Mouse (Mus musculus): Measurements from ENCODE around the gene Acox1.
A peak's percentile ranks its signal among the peaks of the same experiment; 100 is the strongest.

Acox1 gene

GRCm38 (mm10) chr11:116163002-116163401 is 35.8 kb downstream of the Acox1 start:
- DNase-seq = no peak

GRCm38 (mm10) chr11:116162146-116162545 is 36.7 kb downstream of the Acox1 start:
- DNase-seq = no peak

- no peak for DNase-seq
Measured at GRCm38 (mm10) chr11:116161312-116161711, 37.5 kb downstream of the Acox1 start.

- no peak for DNase-seq
Measured at GRCm38 (mm10) chr11:116150960-116151359, 47.9 kb downstream of the Acox1 start.

- no peak for DNase-seq
Measured at GRCm38 (mm10) chr11:116149341-116149740, 49.5 kb downstream of the Acox1 start.

GRCm38 (mm10) chr11:116148761-116149221 is 50.1 kb downstream of the Acox1 start:
- DNase-seq = no peak

- no peak for DNase-seq
Measured at GRCm38 (mm10) chr11:116146294-116146985, 52.4 kb downstream of the Acox1 start.

- no peak for DNase-seq
Measured at GRCm38 (mm10) chr11:116145481-116146293, 53.2 kb downstream of the Acox1 start.

GRCm38 (mm10) chr11:116143468-116143867 is 55.4 kb downstream of the Acox1 start:
- DNase-seq = no peak

GRCm38 (mm10) chr11:116142211-116142991 is 56.4 kb downstream of the Acox1 start:
- DNase-seq = no peak

GRCm38 (mm10) chr11:116138468-116139138 is 60.2 kb downstream of the Acox1 start, which contains the start of gene Mrpl38:
TSS of gene Mrpl38 (minus strand) at chr11:116138868.
- peak; percentile 76 to 79 for DNase-seq

GRCm38 (mm10) chr11:116138096-116138467 is 60.8 kb downstream of the Acox1 start:
- no peak for DNase-seq

GRCm38 (mm10) chr11:116134171-116134570 is 64.7 kb downstream of the Acox1 start:
- no peak for DNase-seq

GRCm38 (mm10) chr11:116133497-116133896 is 65.3 kb downstream of the Acox1 start:
- no peak for DNase-seq

- DNase-seq = peak in 1 of 2 experiments; percentile 32
Measured at GRCm38 (mm10) chr11:116132366-116133333, 66.2 kb downstream of the Acox1 start.

GRCm38 (mm10) chr11:116131349-116132170 is 67.3 kb downstream of the Acox1 start:
- DNase-seq = no peak

- DNase-seq = peak; percentile 83 to 87
Measured at GRCm38 (mm10) chr11:116130488-116131205, 68.2 kb downstream of the Acox1 start, which contains the start of gene Trim65. TSS of gene Trim65 (minus strand) at chr11:116131128.

GRCm38 (mm10) chr11:116129993-116130487 is 68.8 kb downstream of the Acox1 start:
- DNase-seq = no peak

GRCm38 (mm10) chr11:116129091-116129790 is 69.6 kb downstream of the Acox1 start:
- no peak for DNase-seq
